Mouse (Mus musculus): ENCODE results near the gene Atg2a. TPM values are rescaled to one million over a fixed set of nuclear protein-coding genes. Genes with fewer than 3 reads are reported as not detected.

The Atg2a gene
- polyA plus RNA-seq (2016; fragmentation: Nextera tagmentation; extraction: Ambion mirVana): 7.1 and 8.2 TPM in 2 replicates

DNA sequence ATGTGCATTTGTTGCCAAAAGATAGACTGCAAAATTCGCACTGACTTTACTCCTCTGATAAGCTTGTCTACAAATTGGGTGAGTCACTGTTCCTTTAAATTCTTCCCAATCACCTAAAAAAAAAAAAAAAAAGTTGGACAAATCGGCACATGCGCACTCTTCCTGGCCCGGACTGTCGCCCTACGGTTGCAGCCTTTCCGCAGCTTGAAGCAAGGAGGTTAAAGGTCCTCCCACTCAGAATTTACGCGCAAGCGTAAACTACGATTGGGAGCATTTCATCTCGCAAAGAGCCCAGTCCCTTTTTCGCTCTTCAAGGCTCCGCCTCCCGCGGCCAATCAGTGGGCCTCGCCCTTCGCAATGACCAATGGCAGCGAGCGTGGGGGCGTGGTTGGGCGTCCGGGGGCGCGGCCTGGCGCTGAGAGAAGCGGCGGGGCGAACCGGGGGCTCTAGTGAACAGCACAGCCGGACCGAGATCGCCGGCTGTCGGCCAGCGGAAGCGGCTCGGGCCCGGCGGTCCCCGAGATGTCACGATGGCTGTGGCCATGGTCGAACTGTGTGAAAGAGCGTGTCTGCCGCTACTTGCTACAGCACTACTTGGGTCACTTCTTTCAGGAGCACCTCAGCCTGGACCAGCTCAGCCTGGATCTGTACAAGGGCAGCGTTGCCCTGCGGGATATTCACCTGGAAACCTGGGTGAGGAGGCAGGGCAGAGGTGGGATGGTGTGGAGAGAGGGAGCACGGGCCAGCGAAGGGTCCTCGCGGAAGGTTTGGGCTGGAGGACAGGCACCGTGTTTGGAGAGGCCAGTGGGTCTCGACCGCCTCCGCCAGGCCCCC, at the start of gene Atg2a:
Gene Atg2a, plus strand, starts transcription at position 395 of the 834 bp plus-strand sequence.
- under 1% methylated on average over 55 of the region's 55 CpGs for WGBS (ENCODE audit: insufficient replicate concordance)

DNA sequence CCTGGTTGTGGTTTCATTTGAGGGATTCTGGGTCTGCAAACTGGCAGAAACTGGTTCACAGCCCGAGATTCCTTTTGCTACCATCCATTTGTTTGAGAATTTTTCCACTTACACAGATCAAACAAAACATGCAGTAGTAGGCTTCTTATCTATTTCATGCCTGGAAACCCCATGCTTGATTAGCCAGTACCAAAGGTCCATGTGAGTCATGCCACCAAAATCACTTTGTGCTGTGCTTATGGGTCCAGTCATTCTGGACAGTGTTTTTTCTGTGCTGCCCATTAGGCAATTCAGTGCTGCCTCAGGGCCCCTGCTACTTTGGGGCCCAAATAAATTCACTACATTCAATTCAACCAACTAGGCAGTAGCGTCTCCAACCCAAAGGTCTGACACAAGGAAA, 37.2 kb upstream of the Atg2a start:
- no peak for ATAC-seq
- no peaks in the 10 kb centered on the region for H3K36me3 ChIP-seq
- H3K9me3 ChIP-seq (replicated peaks): no peaks in the 10 kb centered on the region
- no peaks in the 10 kb centered on the region for H3K4me1 ChIP-seq
- 0 out of 2 replicates have a peak, but pooled peaks cover 8% of the 10 kb centered on the region for H3K27me3 ChIP-seq (replicated peaks)
- no peak overlapping the region for H3K9ac ChIP-seq
- no peak overlapping the region for H3K27ac ChIP-seq
- 52% methylated on average over 2 of the region's 2 CpGs for WGBS (ENCODE audit: insufficient replicate concordance)
- no peak overlapping the region for H3K4me2 ChIP-seq
- no peak overlapping the region for H3K4me3 ChIP-seq

More for the DNA sequence above, at the start of gene Atg2a:
- Histone ChIP-seq H3K4me2 (peak within 1 kb of the TSS; percentile 96), H3K27me3 (replicated peaks) (no peaks in the 10 kb centered on the region), H3K4me3 (peak within 1 kb of the TSS; percentile 92), H3K27ac (peak within 1 kb of the TSS; percentile 93), H3K4me1 (peaks cover 61% of the 10 kb centered on the region), H3K36me3 (peaks cover 28% of the 10 kb centered on the region), H3K9ac (peak within 1 kb of the TSS; percentile 95), H3K9me3 (replicated peaks) (no peaks in the 10 kb centered on the region)
- ATAC-seq: peak; percentile 90

DNA sequence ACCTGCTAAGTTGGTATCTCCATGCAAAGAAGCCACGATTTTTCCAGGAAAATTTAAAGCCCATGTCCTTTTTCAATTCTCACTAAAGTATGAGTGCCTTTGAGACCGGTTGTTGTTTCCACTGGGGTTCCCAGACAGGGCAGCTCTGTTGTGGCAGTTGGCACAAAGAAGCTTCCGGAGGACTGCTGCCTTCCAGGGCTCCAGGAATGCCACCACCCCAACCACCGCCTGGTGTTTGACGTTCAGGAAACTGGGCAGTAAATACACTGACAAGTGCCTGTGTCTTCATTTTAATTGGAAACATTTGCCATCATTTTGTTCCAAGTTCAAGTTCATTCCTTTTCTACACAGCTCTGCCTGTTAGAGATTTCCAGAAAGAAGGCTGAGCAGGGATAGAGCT, 34.8 kb upstream of the Atg2a start:
- H3K4me2 ChIP-seq: no peak overlapping the region
- no peak overlapping the region for H3K4me3 ChIP-seq
- WGBS (ENCODE audit: insufficient replicate concordance): 59% methylated on average over 5 of the region's 5 CpGs
- no peaks in the 10 kb centered on the region for H3K4me1 ChIP-seq
- H3K36me3 ChIP-seq: no peaks in the 10 kb centered on the region
- 0 out of 2 replicates have a peak, but pooled peaks cover 8% of the 10 kb centered on the region for H3K27me3 ChIP-seq (replicated peaks)
- H3K9me3 ChIP-seq (replicated peaks): no peaks in the 10 kb centered on the region
- H3K9ac ChIP-seq: no peak overlapping the region
- no peak overlapping the region for H3K27ac ChIP-seq
- ATAC-seq: no peak

DNA sequence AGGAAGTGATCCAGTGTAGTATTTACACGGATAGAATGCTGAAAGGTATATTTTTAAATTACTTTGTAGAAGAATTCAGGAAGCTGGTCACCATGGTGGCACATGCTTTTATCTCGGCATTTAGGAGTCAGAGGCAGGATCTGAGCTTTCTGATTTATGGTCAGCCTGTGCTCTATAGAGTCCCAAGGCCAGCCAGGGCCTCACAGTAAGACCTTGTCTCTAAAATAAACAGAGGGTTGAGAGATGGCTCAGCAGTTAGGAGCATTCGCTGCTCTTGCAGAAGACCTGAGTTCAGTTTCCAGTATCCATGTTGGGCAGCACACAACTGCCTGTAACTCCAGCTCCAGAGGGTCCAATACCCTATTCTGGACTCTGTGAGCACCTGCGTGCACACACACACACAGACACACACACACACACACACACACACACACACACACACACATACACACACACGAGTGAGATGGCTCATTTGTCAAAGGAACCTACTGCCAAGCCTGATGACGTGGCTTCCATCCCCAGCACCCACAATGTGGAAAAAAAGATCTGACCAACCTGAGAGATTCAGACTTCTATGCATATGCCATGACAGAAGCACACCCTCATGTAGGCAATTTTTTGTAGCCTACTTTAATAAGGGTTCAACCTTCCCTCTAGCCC, 25.3 kb upstream of the Atg2a start:
- Histone ChIP-seq H3K9ac (no peak overlapping the region), H3K36me3 (no peaks in the 10 kb centered on the region), H3K27me3 (replicated peaks) (0 out of 2 replicates have a peak, but pooled peaks cover 8% of the 10 kb centered on the region), H3K27ac (no peak overlapping the region), H3K4me2 (no peak overlapping the region), H3K4me1 (no peaks in the 10 kb centered on the region), H3K9me3 (replicated peaks) (no peaks in the 10 kb centered on the region), H3K4me3 (no peak overlapping the region)
- ATAC-seq: no peak
- WGBS (ENCODE audit: insufficient replicate concordance): 56% methylated on average over 6 of the region's 6 CpGs

DNA sequence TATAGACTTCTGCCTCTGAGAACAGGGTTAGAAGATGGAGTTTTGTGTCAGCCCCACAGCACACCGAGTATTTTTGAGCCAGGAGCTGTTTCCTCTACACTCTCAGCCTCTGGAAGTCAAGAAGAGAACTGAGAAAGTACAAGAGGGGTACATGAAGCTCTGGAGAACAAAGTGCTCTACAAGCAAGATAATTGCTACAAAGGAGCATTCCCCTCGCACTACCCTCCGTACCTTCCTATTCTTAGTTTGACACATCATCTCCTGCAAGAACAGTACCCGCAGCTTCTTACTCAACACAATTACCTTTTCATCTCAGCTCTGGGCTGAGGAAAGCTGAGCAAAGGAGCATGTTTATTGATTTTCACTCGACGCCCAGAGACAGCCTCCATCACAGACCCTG, 22.9 kb upstream of the Atg2a start:
- WGBS (ENCODE audit: insufficient replicate concordance): 58% methylated on average over 6 of the region's 6 CpGs
- H3K36me3 ChIP-seq: no peaks in the 10 kb centered on the region
- H3K9ac ChIP-seq: no peak overlapping the region
- no peak overlapping the region for H3K4me2 ChIP-seq
- no peak overlapping the region for H3K4me3 ChIP-seq
- no peak overlapping the region for H3K27ac ChIP-seq
- no peaks in the 10 kb centered on the region for H3K9me3 ChIP-seq (replicated peaks)
- no peak for ATAC-seq
- no peaks in the 10 kb centered on the region for H3K4me1 ChIP-seq
- H3K27me3 ChIP-seq (replicated peaks): peaks cover 8% of the 10 kb centered on the region; the same call in 1 of the 2 replicates

DNA sequence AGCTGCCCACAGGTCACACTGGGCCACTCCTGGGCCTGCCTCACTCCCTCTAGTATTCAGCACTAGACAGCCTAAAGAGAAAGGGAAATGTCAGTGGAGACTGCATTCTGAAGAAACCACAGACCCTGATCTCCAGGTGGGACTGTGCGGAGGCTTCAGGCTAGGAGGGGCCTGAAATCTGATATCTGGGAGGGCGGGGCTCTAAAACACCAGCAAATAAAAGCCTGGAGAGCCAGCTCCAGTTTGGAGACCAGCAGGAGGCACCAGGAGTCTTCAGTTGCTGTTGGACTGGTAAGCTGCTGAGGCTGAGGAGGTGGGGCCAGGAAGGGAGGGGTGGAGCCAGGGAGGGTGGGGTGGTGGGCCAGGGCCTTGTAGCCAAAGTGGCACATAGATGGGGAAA, 15.3 kb upstream of the Atg2a start, which contains the start of gene Gpha2:
Gene Gpha2, plus strand, starts transcription at position 246 of the 400 bp plus-strand sequence.
- no peak within 1 kb of the TSS for H3K4me3 ChIP-seq
- no peaks in the 10 kb centered on the region; the same call in 1 of the 2 replicates for H3K27me3 ChIP-seq (replicated peaks)
- H3K9me3 ChIP-seq (replicated peaks): no peaks in the 10 kb centered on the region
- WGBS (ENCODE audit: insufficient replicate concordance): 17% methylated on average over 2 of the region's 2 CpGs
- H3K27ac ChIP-seq: no peak within 1 kb of the TSS
- H3K4me1 ChIP-seq: peaks cover 7% of the 10 kb centered on the region
- H3K4me2 ChIP-seq: no peak within 1 kb of the TSS
- no peak within 1 kb of the TSS for H3K9ac ChIP-seq
- H3K36me3 ChIP-seq: peaks cover 11% of the 10 kb centered on the region
- ATAC-seq: peak; percentile 15; the same call in 1 of the 2 replicates

DNA sequence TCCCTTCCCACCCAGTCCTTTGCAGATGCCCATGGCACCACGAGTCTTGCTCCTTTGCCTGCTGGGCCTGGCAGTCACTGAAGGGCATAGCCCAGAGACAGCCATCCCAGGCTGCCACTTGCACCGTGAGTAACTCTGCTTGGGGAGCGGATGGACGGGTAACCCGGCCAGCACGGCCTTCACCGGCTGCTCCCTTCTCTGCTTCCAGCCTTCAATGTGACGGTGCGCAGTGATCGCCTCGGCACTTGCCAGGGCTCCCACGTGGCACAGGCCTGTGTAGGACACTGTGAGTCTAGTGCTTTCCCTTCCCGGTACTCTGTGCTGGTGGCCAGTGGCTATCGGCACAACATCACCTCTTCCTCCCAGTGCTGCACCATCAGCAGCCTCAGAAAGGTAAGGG, 14.7 kb upstream of the Atg2a start:
- H3K27ac ChIP-seq: no peak overlapping the region
- H3K27me3 ChIP-seq (replicated peaks): no peaks in the 10 kb centered on the region; the same call in 1 of the 2 replicates
- H3K4me3 ChIP-seq: no peak overlapping the region
- peaks cover 16% of the 10 kb centered on the region for H3K36me3 ChIP-seq
- WGBS (ENCODE audit: insufficient replicate concordance): 85% methylated on average over 14 of the region's 14 CpGs
- H3K9me3 ChIP-seq (replicated peaks): no peaks in the 10 kb centered on the region
- no peak overlapping the region for H3K9ac ChIP-seq
- 0 out of 2 replicates have a peak, but pooled peaks have one; percentile 13 for ATAC-seq
- H3K4me1 ChIP-seq: peaks cover 7% of the 10 kb centered on the region
- H3K4me2 ChIP-seq: no peak overlapping the region

DNA sequence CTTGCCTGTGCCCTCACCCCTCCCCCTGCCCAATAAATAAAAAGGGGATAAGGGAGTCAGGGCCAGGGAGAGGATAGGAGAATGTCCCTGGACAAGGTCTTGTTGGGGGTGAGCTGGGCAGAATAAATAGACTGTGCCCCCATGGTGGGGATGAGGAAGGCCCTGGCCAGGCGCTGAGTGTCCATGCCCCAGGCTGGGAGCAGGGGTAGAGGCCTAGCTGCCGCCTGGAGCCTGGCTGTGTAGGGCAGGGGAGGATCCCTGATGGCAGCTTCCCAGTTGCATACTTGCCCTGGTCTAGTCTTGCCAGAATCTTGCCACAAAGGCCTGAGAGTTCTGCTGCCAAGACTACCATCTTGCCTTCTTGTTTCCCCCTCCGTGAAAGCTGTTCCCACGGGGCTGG, 13.6 kb upstream of the Atg2a start:
- no peak overlapping the region for H3K4me2 ChIP-seq
- H3K4me3 ChIP-seq: no peak overlapping the region
- no peak overlapping the region for H3K27ac ChIP-seq
- no peak for ATAC-seq
- H3K9ac ChIP-seq: no peak overlapping the region
- H3K9me3 ChIP-seq (replicated peaks): no peaks in the 10 kb centered on the region
- H3K27me3 ChIP-seq (replicated peaks): no peaks in the 10 kb centered on the region
- 76% methylated on average over 4 of the region's 4 CpGs for WGBS (ENCODE audit: insufficient replicate concordance)
- H3K4me1 ChIP-seq: peaks cover 7% of the 10 kb centered on the region
- H3K36me3 ChIP-seq: peaks cover 21% of the 10 kb centered on the region

DNA sequence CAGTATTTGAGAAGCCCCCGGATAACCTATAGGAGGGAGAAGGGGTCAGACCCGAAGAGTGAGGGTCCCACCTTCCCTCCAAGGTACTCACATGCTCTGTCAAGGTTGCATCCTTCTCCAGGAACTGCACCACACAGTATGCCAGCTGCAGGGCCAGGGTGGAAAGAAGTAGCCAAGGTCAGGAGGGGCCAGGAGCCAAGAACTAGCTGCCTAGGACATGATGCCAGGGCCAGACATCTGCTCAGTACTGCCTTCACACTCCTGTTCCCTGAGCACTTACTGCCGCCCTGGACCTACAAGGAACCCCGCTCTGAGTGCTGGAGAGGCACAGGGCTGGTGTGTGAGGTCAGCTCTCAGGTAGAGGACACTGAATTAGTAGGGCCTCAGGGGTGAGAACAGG, 11.1 kb upstream of the Atg2a start:
- 65% methylated on average over 4 of the region's 4 CpGs for WGBS (ENCODE audit: insufficient replicate concordance)
- no peak for ATAC-seq

DNA sequence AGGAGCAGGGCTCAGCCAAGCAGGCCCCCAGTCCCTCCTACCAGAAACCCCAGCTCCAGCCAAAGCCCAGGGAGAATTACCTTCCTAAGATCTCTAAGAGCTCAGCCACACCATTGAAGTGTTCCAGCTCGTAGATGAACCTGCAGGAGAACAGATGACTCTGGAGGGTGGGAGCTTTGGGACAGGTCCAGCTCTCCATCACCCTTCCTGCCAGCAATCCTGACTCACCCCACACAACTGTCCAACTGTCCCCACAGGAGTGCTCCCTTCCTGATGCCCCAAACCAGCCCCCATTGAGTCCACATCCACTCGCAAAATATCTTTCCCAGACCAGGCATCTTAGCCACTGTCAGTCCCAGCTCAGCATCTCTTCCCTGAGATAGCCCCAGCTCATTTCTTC, 10.4 kb upstream of the Atg2a start:
- H3K4me2 ChIP-seq: no peak overlapping the region
- H3K36me3 ChIP-seq: peaks cover 21% of the 10 kb centered on the region
- no peak overlapping the region for H3K27ac ChIP-seq
- no peaks in the 10 kb centered on the region for H3K9me3 ChIP-seq (replicated peaks)
- no peak overlapping the region; the same call in 1 of the 2 replicates for H3K9ac ChIP-seq
- WGBS (ENCODE audit: insufficient replicate concordance): 84% methylated on average over 2 of the region's 2 CpGs
- peaks cover 24% of the 10 kb centered on the region for H3K4me1 ChIP-seq
- 0 out of 2 replicates have a peak, but pooled peaks cover 7% of the 10 kb centered on the region for H3K27me3 ChIP-seq (replicated peaks)
- ATAC-seq: no peak
- no peak overlapping the region for H3K4me3 ChIP-seq

More for the DNA sequence above, 11.1 kb upstream of the Atg2a start:
- H3K27ac ChIP-seq: no peak overlapping the region
- H3K9ac ChIP-seq: no peak overlapping the region; the same call in 1 of the 2 replicates
- H3K4me2 ChIP-seq: no peak overlapping the region
- peaks cover 21% of the 10 kb centered on the region for H3K36me3 ChIP-seq
- no peak overlapping the region for H3K4me3 ChIP-seq
- H3K9me3 ChIP-seq (replicated peaks): no peaks in the 10 kb centered on the region
- 0 out of 2 replicates have a peak, but pooled peaks cover 7% of the 10 kb centered on the region for H3K27me3 ChIP-seq (replicated peaks)
- peaks cover 24% of the 10 kb centered on the region for H3K4me1 ChIP-seq

DNA sequence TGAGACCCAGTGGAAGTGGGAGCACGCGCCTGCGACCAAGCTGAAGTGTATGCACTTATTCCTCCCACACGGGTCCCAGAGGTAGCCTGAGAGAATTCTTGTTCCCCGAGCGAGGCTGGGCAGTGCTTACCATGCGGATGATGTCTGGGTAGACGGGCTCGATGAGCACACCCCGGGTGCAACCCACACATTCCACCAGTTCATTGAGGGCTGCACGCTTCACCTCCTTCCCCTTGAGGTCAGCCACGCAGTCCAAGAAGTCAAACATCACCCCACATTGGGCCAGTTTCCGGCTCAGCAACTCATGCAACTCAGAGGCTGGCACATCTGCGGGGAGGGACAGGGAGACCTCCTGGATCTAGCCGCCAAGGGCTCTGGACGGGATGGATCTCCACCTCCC, 7.8 kb upstream of the Atg2a start:
- 0 out of 2 replicates have a peak, but pooled peaks cover 7% of the 10 kb centered on the region for H3K27me3 ChIP-seq (replicated peaks)
- H3K9me3 ChIP-seq (replicated peaks): no peaks in the 10 kb centered on the region
- H3K9ac ChIP-seq: no peak overlapping the region
- no peak overlapping the region for H3K4me2 ChIP-seq
- ATAC-seq: no peak
- WGBS (ENCODE audit: insufficient replicate concordance): 84% methylated on average over 16 of the region's 16 CpGs
- no peak overlapping the region for H3K27ac ChIP-seq
- H3K36me3 ChIP-seq: peaks cover 21% of the 10 kb centered on the region
- no peak overlapping the region for H3K4me3 ChIP-seq
- peaks cover 39% of the 10 kb centered on the region for H3K4me1 ChIP-seq
